Mouse (Mus musculus) telencephalon, adult 2 months (tissue): Measurements from ENCODE around the gene Iqcm.
"Not testable (repeated sequence)": the region's sequence is repeated elsewhere in the genome, so short reads cannot be mapped to it uniquely, and the experiment has no call there.

Experiments used
- DNase-seq: peaks from one replicate; pipeline ENCODE4 v3.0.0-alpha.2; 2011; ENCODE audit warnings: low read depth, low spot score

The Iqcm gene

DNA sequence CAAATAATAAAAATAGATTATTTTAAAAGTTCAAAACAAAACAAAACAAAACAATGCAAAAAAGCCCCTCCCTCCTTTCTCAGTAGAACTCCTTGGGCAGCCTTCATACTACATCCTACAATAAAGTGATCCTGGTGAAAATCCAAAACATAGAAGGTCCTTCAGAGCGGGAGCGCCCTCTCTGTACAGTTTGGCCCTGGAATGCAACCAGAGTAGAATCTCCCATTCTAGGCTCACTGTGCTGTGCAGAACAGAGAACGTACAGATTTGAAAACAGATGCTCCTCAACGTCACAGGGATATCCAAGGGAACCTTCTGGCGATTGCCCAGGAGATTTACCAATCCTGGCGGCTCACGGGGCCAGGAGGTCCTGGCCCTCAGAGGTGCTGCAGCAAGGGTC lies at the start of gene Iqcm:
Gene Iqcm, plus strand, starts transcription at position 301 of the 400 bp plus-strand sequence.
- no peak for DNase-seq

DNA sequence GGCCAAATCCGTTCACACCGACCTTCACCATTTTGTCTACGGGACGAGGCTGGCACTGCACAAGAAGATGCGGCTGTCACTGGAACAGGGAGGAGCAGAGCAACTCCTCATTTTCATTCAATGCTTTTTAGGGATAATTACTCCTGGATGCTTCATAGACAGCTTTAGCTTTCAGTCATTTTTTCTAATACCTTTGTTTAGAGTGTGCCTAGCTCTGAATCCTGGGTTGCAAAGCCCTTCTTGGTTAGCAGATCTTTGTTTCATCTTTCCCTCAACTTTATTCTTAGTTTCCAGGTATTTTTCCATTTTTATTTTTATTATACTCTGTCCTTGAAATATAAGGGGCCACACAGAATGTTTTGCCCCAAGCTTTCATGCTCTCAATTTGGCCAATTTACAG lies 42.0 kb upstream of the Iqcm start, which contains the start of gene Gm10358:
Gene Gm10358, minus strand, starts transcription at position 101 of the 400 bp plus-strand sequence.
- no peak for DNase-seq

DNA sequence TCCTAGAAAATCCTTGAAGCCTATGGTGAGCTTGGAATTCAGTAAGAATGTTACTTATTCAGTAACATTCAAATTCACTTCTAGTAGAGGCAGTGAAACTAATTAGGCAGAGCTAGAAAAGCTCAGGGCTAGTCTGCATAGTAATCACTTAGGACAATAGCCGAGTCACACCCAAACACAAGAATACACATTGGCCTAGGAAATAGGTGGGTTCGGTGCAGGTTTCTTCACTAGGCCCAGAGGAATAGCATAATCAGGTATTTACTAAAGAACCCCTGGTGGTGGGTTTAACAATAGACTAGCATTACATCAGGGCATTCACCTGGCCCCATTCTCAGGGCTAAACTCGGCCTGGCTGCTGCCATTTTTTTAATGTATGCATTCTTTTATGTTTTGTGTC lies 32.8 kb upstream of the Iqcm start:
- not testable (repeated sequence) for DNase-seq

DNA sequence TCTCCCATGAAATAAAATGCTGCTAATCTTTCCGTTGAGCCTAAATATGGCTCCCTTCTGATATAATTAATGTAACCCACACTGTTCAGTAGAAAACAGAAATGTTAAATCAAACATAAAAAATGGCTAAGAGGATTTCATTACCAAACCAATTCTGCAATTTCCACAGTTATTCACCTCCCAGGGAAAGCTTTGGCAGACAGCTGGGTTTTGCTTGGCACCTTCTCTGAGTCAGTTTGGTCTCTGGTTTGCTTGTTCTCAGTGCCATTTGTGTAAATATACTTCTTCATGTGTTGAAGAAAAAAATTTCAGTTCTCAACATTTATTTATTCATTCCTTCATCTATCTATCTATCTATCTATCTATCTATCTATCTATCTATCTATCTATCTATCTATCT lies 28.3 kb downstream of the Iqcm start:
- DNase-seq: no peak

DNA sequence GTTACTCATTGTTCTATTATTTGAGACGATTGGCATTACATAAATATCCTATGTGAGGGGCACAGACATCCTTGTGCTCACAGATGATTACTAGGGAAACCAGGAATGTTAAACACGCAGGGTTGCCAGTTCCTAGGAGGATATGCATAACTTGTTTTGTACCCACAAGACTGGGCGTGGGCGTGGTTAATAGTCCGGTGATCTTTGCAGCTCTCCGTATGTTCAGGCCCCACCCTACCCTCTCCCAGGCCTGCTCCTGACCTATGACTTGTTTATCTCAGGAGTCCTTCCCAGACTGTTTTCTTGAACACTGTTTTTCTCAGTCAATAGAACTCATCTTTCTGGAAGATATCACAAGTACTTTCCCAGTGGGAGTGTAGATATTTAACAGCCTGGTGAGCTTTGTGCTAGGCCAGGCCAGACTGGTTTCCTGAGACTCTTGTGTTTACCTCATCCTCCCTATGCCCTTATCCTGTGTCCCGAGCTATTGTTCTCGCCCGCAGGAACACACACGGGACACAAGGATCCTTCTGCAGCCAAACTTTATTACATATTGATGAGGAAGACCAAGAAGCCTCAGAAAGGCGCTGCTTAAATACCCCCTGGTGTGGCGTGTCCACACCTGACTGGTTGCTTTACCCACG lies 40.7 kb downstream of the Iqcm start:
- DNase-seq: no peak

DNA sequence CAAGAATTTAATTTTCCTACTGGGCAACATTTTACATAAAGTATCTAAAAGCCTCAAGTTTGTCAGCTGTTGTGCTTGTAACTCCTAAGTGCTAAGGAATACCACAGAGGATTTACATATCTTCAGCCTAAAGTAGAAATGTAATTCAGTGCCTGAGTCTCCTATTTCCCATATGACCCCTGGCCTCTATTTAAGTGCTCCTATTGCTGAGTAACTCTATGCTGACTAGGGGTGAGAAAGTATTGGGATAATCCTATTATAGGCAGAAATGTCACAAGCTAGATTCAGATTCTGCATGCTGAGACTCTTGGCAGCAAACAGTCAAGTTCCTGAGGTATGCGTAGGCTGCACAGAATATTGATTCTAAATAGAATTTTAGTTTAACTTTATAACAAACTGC lies 60.8 kb downstream of the Iqcm start:
- no peak for DNase-seq

DNA sequence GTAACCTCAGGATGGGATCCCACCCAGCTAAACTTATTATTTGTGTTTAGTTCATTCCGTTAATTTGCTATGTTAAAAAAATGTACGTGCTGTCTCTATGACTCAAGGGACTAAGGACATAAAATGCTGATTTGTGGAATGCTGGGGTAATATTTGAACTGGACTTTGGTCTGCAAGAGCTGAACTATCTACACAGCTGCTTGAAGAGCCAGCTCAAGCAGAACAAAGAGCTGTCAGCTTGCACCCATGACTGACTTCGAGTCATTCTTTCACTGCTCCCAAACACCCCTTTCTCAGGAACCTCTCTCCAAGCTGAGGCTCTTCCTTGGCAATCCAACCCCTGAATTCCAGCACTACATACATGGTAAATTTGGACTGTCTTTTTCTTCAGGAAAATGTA lies 65.3 kb downstream of the Iqcm start:
- DNase-seq: no peak

DNA sequence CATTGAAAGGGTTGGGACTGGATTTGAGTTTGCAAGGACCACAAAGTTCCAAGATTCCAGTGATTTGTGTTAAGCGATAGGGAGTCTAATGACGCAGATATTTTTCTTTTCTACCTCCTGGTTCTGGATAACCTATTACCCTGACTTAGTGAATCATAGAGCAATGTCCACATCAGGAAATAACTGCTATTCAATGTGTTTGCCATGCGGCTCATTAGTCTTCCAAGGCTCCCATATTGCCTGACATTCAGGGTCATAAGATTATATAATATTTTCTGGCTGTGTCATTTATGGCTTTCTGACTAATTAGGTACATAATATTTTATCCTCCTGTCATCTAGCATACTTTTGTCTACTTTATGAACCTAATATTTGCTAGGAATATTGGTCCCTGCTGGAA lies 100.8 kb downstream of the Iqcm start:
- no peak for DNase-seq

DNA sequence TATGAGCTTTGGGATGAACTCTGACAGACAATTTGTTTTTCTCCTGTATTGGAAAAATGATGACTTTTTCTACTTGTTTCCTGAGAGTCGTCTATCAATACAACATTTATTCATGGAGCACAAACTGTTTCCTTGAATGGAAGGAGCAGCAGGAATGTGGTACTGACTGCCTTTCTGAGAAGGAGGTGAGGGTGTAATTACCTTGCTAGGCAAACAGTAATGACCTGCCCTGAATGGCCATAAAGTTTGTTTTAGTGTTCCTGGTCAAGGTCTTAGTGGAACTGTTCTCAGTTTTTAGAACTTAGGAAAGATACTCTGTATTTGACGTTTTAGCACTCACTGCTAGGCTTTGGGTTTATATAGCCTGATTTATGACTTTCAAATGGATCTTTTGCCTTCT lies 147.8 kb downstream of the Iqcm start:
- DNase-seq: no peak

DNA sequence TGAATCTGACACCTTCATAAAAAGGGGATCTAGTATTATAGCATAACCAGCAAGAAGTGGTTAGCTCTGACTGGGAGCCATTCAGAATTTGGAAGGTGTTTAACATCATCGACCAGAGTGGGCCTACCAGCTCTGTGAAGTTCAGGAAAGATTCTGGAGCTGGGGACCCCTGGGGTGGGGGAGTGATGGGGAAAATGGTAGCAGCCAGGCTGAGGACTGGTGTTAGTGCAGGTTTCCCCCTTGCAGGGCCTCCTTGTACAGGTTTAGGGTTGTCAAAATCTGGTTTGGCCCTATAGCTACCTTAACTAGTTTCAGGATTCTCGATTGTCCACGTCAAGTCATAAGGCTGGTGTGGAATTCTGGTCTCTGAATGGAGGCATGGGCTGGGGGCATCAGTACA lies 194.5 kb downstream of the Iqcm start:
- no peak for DNase-seq

DNA sequence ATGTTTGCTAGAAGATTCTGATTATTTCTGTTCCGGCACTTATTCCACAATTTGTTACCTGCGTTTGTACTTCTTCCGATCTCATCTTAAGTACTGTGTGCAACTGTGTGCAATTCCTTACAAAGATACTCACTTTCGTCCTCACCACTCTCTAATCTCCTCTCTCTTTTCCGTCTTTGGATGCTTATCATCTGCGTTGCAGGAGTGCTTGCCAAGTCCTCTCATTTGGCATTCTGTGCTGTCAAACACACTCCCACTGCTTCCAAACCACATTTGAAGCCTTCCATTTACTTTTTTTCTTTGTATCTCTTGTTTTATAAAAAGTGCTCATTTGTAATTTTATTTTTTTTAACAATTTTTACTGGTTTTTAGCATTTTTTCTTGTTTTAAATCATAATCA lies 210.8 kb downstream of the Iqcm start:
- peak; percentile 62 for DNase-seq

DNA sequence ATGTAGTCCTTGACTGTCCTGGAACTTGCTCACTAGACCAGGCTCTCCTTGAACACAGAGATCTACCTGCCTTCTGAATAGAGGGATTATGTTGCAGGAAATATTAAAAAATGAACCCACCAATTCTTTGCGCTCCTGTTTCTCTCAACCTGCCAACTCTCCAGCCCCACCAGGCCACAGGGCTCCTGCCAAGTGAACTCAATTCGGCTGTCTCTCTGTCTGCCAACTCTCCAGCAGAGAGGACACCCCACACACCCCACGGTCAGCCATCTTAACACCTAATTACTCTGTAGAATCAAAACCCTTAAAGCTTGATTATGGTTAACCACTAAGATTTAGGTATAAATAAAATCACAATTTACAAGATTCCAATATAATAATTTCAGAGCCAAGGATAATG lies 298.1 kb downstream of the Iqcm start:
- no peak for DNase-seq

DNA sequence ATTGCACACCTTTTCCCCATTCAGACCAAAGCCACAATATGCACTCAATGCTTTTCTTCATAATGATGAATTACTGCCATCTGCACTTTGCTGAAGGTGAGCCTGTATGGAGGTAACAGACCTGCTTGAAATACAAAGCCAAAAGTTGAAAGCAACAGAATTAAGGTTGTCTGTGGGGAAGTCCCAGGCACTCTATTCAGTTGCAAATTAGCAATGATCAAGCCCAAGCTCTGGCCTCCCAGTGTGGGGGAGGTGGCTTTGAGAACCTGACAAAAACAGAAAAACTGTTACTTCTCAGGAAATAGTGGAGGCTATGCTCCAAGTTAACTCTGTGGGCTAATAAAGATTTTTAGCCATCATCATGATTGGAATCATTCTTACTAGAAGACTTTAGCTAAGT lies 307.1 kb downstream of the Iqcm start:
- no peak for DNase-seq

DNA sequence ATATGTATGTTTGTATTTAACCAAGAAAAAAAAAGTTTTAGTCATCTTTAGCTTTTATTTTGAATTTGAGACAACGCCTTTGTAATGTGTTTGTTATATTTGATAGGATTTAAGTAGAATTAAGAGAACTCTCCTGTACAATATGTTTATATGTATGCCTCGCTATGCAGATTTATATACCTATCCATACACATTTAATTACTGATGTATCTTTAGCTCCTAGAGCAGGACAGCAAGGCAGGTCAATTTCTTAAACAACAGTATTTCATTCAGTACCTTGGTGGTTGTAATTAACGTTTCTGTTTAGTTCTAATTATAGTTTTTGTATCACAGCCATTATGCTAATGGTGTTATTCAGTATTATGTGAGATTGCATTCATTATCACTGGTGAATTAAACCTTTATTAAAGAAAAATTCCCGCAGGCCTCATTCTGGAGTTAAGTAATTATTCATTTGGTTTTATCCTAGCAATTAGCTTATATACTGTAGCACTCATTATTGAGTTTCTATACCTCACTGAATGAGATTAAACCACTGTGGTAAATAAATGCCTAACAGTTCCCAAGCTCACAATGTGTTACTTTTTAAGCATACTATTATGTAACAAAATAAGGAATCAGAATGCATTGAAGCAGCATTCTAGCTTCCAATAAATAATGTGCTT lies 380.1 kb downstream of the Iqcm start:
- DNase-seq: no peak

DNA sequence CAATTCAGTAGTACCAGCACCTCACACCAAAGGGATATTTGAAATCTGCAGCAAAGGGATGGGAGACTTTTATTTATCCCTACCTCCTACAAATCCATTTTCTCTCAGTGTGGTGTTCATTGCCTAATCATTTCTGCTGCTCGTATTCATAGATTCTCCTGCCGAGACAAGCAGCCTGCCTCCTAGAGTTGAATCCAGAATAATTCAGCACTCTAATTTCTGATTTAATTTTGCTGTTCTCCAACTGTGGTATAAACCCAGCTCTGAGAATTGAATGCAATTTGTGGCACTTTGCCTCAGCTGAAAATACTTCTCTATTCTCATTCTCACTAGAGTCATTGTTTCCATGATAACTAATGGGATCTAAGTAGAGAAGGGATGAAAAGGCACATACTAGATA lies 386.8 kb downstream of the Iqcm start:
- DNase-seq: peak; percentile 19

DNA sequence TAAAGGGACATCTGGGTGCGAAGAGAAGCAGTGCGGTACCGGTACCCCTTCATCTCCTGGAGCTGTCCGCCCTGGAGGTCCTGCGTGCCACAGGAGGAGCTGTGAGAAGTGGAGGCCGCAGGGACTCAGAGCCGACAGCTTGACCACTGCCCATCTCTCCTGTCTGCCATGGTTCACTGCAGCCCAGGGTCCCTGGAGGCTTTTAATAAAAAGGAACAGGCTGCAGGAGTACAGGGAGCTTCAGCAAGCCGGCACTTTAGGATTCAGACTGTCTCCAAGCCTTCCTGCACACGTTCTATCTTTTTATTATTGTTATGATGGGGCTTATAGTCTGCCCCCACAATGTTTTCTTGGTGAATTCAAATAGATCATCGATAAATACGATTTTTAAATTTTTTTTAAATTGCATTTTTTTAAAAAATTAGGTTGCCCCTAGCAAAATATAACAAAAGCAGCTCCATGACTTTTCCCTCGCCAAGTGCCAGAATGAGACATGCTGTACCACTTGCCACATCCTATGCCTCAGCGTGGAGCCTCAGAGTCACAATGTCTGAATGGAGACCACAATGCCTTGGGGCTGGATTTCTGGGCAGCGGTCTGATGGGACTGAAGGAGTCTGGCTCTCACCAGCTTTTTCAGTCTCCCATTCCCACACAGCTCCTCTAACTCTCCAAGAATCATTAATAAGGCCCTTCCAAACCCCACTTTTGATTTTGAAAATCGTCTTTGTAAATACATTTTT lies 469.3 kb downstream of the Iqcm start:
- no peak for DNase-seq

DNA sequence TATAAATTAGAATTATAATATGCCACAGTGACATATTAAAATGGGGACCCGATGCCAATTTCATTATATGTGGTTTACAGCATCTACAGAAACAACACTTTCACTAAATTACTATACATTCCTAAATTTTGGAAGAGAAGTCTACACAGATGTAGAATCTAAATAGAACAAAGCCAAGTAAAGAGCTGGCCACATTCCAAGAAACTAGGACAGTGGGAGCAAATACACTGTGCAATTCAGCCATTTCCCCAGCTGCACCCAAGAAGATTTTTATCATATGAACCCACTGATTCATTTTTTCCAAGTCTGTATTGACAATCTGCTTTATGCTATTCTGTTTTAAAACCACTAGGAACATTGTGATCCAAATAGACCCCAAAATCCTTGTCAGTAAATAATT lies 500.7 kb downstream of the Iqcm start:
- DNase-seq: peak; percentile 22

DNA sequence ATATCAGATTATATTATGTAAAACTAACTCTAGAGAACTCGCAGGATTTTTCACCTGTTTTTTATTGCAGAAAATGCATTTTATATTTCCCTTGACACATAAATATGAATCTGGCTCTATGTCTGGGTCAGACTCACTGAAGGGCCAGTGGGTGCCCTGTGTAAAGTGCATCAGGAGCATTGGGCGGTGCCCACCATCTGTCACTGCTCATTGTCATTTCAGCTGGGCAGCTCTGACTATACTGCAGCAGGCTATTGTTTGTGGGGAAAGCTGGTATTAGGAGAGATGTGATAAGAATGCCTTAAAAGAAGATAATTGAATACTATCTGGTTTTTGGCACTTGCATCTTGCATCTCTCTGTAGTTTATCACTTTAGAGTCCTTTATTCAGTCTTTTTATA lies 507.5 kb downstream of the Iqcm start:
- no peak for DNase-seq

DNA sequence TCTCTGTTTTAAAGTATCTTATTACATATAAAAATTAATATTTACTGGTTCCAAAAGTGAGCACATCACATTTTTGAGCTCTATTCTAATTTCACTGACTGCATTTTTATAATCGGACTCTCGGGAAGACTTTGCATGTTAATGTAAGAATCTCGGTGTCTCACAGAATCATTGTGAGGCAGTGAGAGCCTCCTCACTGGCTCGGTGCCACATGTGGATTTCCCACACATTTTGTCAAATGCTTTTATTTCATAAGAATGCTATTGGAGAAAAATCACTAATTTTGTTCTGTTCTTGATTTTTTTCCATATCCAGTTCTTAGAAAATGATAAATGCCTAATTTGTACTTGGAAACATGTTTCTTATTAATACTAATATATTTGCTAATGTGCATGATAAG lies 570.0 kb downstream of the Iqcm start:
- DNase-seq: no peak
